Mouse (Mus musculus) lung, adult 2 months (tissue): Measurements from ENCODE around the gene Olfr810.

Source experiments
- CTCF ChIP-seq: fragments of 200-500 bp; IDR thresholded peaks from 2 replicates; pipeline ENCODE4 v1.5.1; 2011; ENCODE audit warnings: mild to moderate bottlenecking, low read length, control low read depth; ENCODE audit not compliant: insufficient read depth
- POLR2A ChIP-seq: fragments of 200-500 bp; IDR thresholded peaks from 2 replicates; pipeline ENCODE4 v1.6.1; 2011; ENCODE audit warnings: low read depth, mild to moderate bottlenecking, control low read depth, low read length, borderline replicate concordance; ENCODE audit errors: extremely low read depth

DNA sequence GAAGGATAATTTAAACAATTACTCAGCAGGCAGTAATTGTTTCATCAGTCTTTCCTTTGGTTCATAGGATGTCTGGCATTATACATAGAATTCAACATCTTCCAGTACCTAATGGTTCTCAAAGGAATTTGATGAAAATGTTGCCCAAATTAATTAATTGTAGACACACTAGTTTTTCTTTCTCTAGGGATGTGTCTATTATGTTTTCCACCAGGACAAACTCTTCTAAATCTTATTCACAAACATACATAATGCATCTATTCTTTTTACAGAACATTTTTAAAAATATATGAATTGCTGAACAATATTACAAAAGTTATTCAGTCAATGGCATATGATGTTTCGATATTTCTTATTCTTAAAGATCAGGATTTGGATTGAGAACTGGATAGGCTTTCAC lies 29.5 kb downstream of the Olfr810 start, which contains the start of gene Olfr808:
- TF ChIP-seq CTCF = no peak
- no peak for TF ChIP-seq POLR2A
